Mouse (Mus musculus): ENCODE results near the gene Nrxn2. TPM values are rescaled to one million over a fixed set of nuclear protein-coding genes. Genes with fewer than 3 reads are reported as not detected.

Nrxn2 gene
- polyA plus RNA-seq, 1 experiment from 2014 or later = 28.1 TPM

GRCm38 (mm10) chr19:6420481-6421210, 2.1 kb downstream of the Nrxn2 start:
- 49% methylated on average over 19 of the region's 19 CpGs for WGBS
- H3K36me3 ChIP-seq (ENCODE audit: control insufficient read depth, insufficient read depth) = no peaks in the 10 kb centered on the region
- ATAC-seq = no peak
- peak overlapping the region; percentile 67 for H3K4me3 ChIP-seq (replicated peaks; ENCODE audit: low read length)
- H3K27ac ChIP-seq (ENCODE audit: low read length) = 0 out of 2 replicates have a peak overlapping the region, but pooled peaks have one; percentile 9
- H3K4me2 ChIP-seq (ENCODE audit: low read length) = peak overlapping the region; percentile 81
- peak overlapping the region; percentile 81 for H3K9ac ChIP-seq (replicated peaks; ENCODE audit: low read depth, low read length)
- H3K9me3 ChIP-seq (ENCODE audit: control insufficient read depth, low read length) = no peaks in the 10 kb centered on the region
- H3K27me3 ChIP-seq (replicated peaks; ENCODE audit: control insufficient read depth, insufficient read depth, low read length) = no peaks in the 10 kb centered on the region
- H3K4me1 ChIP-seq (replicated peaks; ENCODE audit: control insufficient read depth, insufficient read depth, low read length) = peaks cover 89% of the 10 kb centered on the region

GRCm38 (mm10) chr19:6421211-6421590, 2.7 kb downstream of the Nrxn2 start:
- no peaks in the 10 kb centered on the region for H3K9me3 ChIP-seq (ENCODE audit: control insufficient read depth, low read length)
- no peak overlapping the region for H3K27ac ChIP-seq (ENCODE audit: low read length)
- no peak overlapping the region for H3K9ac ChIP-seq (replicated peaks; ENCODE audit: low read depth, low read length)
- ATAC-seq = no peak
- H3K4me1 ChIP-seq (replicated peaks; ENCODE audit: control insufficient read depth, insufficient read depth, low read length) = peaks cover 89% of the 10 kb centered on the region
- H3K27me3 ChIP-seq (replicated peaks; ENCODE audit: control insufficient read depth, insufficient read depth, low read length) = no peaks in the 10 kb centered on the region
- peak overlapping the region; percentile 81 for H3K4me2 ChIP-seq (ENCODE audit: low read length)
- WGBS = 59% methylated on average over 9 of the region's 9 CpGs
- no peak overlapping the region for H3K4me3 ChIP-seq (replicated peaks; ENCODE audit: low read length)
- no peaks in the 10 kb centered on the region for H3K36me3 ChIP-seq (ENCODE audit: control insufficient read depth, insufficient read depth)

GRCm38 (mm10) chr19:6422014-6422413, 3.5 kb downstream of the Nrxn2 start:
- Histone ChIP-seq H3K4me3 (replicated peaks; ENCODE audit: low read length) (no peak overlapping the region), H3K27me3 (replicated peaks; ENCODE audit: control insufficient read depth, insufficient read depth, low read length) (no peaks in the 10 kb centered on the region), H3K27ac (ENCODE audit: low read length) (no peak overlapping the region), H3K4me1 (replicated peaks; ENCODE audit: control insufficient read depth, insufficient read depth, low read length) (peaks cover 89% of the 10 kb centered on the region), H3K4me2 (ENCODE audit: low read length) (no peak overlapping the region), H3K9me3 (ENCODE audit: control insufficient read depth, low read length) (no peaks in the 10 kb centered on the region), H3K36me3 (ENCODE audit: control insufficient read depth, insufficient read depth) (no peaks in the 10 kb centered on the region), H3K9ac (replicated peaks; ENCODE audit: low read depth, low read length) (no peak overlapping the region)
- WGBS = 73% methylated on average over 7 of the region's 7 CpGs
- no peak for ATAC-seq

GRCm38 (mm10) chr19:6423241-6423640, 4.7 kb downstream of the Nrxn2 start:
- no peak overlapping the region for H3K27ac ChIP-seq (ENCODE audit: low read length)
- no peaks in the 10 kb centered on the region for H3K36me3 ChIP-seq (ENCODE audit: control insufficient read depth, insufficient read depth)
- no peak overlapping the region for H3K9ac ChIP-seq (replicated peaks; ENCODE audit: low read depth, low read length)
- WGBS = 68% methylated on average over 16 of the region's 16 CpGs
- H3K4me1 ChIP-seq (replicated peaks; ENCODE audit: control insufficient read depth, insufficient read depth, low read length) = peaks cover 89% of the 10 kb centered on the region
- H3K4me3 ChIP-seq (replicated peaks; ENCODE audit: low read length) = no peak overlapping the region
- ATAC-seq = no peak
- no peaks in the 10 kb centered on the region for H3K9me3 ChIP-seq (ENCODE audit: control insufficient read depth, low read length)
- peaks cover 5% of the 10 kb centered on the region; the same call in 1 of the 2 replicates for H3K27me3 ChIP-seq (replicated peaks; ENCODE audit: control insufficient read depth, insufficient read depth, low read length)
- peak overlapping the region; percentile 8; the same call in 1 of the 2 replicates for H3K4me2 ChIP-seq (ENCODE audit: low read length)

- no peaks in the 10 kb centered on the region for H3K9me3 ChIP-seq (ENCODE audit: control insufficient read depth, low read length)
- H3K4me1 ChIP-seq (replicated peaks; ENCODE audit: control insufficient read depth, insufficient read depth, low read length) = peaks cover 99% of the 10 kb centered on the region
- no peaks in the 10 kb centered on the region for H3K36me3 ChIP-seq (ENCODE audit: control insufficient read depth, insufficient read depth)
- 55% methylated on average over 8 of the region's 8 CpGs for WGBS
- no peak for ATAC-seq
- no peak overlapping the region for H3K27ac ChIP-seq (ENCODE audit: low read length)
- no peak overlapping the region for H3K4me3 ChIP-seq (replicated peaks; ENCODE audit: low read length)
- H3K9ac ChIP-seq (replicated peaks; ENCODE audit: low read depth, low read length) = no peak overlapping the region
- H3K27me3 ChIP-seq (replicated peaks; ENCODE audit: control insufficient read depth, insufficient read depth, low read length) = peaks cover 11% of the 10 kb centered on the region; the same call in 1 of the 2 replicates
- H3K4me2 ChIP-seq (ENCODE audit: low read length) = no peak overlapping the region
Observed at GRCm38 (mm10) chr19:6424137-6424881, 5.8 kb downstream of the Nrxn2 start.

GRCm38 (mm10) chr19:6425595-6425994, 7.1 kb downstream of the Nrxn2 start:
- Histone ChIP-seq H3K27ac (ENCODE audit: low read length) (peak overlapping the region; percentile 79), H3K9ac (replicated peaks; ENCODE audit: low read depth, low read length) (no peak overlapping the region), H3K4me1 (replicated peaks; ENCODE audit: control insufficient read depth, insufficient read depth, low read length) (peaks cover 97% of the 10 kb centered on the region), H3K4me2 (ENCODE audit: low read length) (peak overlapping the region; percentile 18), H3K36me3 (ENCODE audit: control insufficient read depth, insufficient read depth) (no peaks in the 10 kb centered on the region), H3K4me3 (replicated peaks; ENCODE audit: low read length) (no peak overlapping the region), H3K9me3 (ENCODE audit: control insufficient read depth, low read length) (no peaks in the 10 kb centered on the region), H3K27me3 (replicated peaks; ENCODE audit: control insufficient read depth, insufficient read depth, low read length) (peaks cover 11% of the 10 kb centered on the region; the same call in 1 of the 2 replicates)
- WGBS = 20% methylated on average over 5 of the region's 5 CpGs
- peak; percentile 43 for ATAC-seq

- H3K9me3 ChIP-seq (ENCODE audit: control insufficient read depth, low read length) = no peaks in the 10 kb centered on the region
- H3K36me3 ChIP-seq (ENCODE audit: control insufficient read depth, insufficient read depth) = no peaks in the 10 kb centered on the region
- H3K4me3 ChIP-seq (replicated peaks; ENCODE audit: low read length) = no peak overlapping the region
- peak overlapping the region; percentile 62 for H3K27ac ChIP-seq (ENCODE audit: low read length)
- H3K27me3 ChIP-seq (replicated peaks; ENCODE audit: control insufficient read depth, insufficient read depth, low read length) = peaks cover 11% of the 10 kb centered on the region; the same call in 1 of the 2 replicates
- peaks cover 91% of the 10 kb centered on the region for H3K4me1 ChIP-seq (replicated peaks; ENCODE audit: control insufficient read depth, insufficient read depth, low read length)
- ATAC-seq = peak; percentile 60
- no peak overlapping the region for H3K9ac ChIP-seq (replicated peaks; ENCODE audit: low read depth, low read length)
- H3K4me2 ChIP-seq (ENCODE audit: low read length) = peak overlapping the region; percentile 63
- WGBS = 6% methylated on average over 13 of the region's 13 CpGs
Observed at GRCm38 (mm10) chr19:6426703-6427500, 8.4 kb downstream of the Nrxn2 start.

- Histone ChIP-seq H3K27me3 (replicated peaks; ENCODE audit: control insufficient read depth, insufficient read depth, low read length) (peaks cover 11% of the 10 kb centered on the region; the same call in 1 of the 2 replicates), H3K27ac (ENCODE audit: low read length) (no peak overlapping the region)
- no peak; the same call in 1 of the 2 replicates for ATAC-seq
Observed at GRCm38 (mm10) chr19:6427653-6428434, 9.3 kb downstream of the Nrxn2 start.

More at GRCm38 (mm10) chr19:6427653-6428434, 9.3 kb downstream of the Nrxn2 start:
- Histone ChIP-seq H3K9me3 (ENCODE audit: control insufficient read depth, low read length) (no peaks in the 10 kb centered on the region), H3K4me3 (replicated peaks; ENCODE audit: low read length) (peak overlapping the region; percentile 37), H3K9ac (replicated peaks; ENCODE audit: low read depth, low read length) (peak overlapping the region; percentile 53), H3K36me3 (ENCODE audit: control insufficient read depth, insufficient read depth) (no peaks in the 10 kb centered on the region), H3K4me1 (replicated peaks; ENCODE audit: control insufficient read depth, insufficient read depth, low read length) (peaks cover 82% of the 10 kb centered on the region), H3K4me2 (ENCODE audit: low read length) (peak overlapping the region; percentile 63)
- WGBS = under 1% methylated on average over 73 of the region's 94 CpGs
